Mouse (Mus musculus) small intestine, adult 2 months (tissue): ENCODE data around the gene Wrb.

Experiments used
- CTCF ChIP-seq: fragments of 200-500 bp; IDR thresholded peaks from 2 replicates; pipeline ENCODE4 v1.5.1; 2012; ENCODE audit warnings: low read depth, mild to moderate bottlenecking, control low read depth, inconsistent platforms, low read length, moderate library complexity, mixed read lengths; ENCODE audit not compliant: insufficient replicate concordance, insufficient read length; ENCODE audit errors: extremely low read depth
- POLR2A ChIP-seq: fragments of 200-500 bp; IDR thresholded peaks from 2 replicates; pipeline ENCODE4 v1.6.1; 2012; ENCODE audit warnings: low read depth, mild to moderate bottlenecking, control low read depth, inconsistent platforms, low read length, moderate library complexity

- TF ChIP-seq CTCF (no peak), POLR2A (no peak)
Observed at GRCm38 (mm10) chr16:96187619-96188018, 42.4 kb downstream of the Wrb start.
